Mouse (Mus musculus) limb, embryonic 10.5 days (tissue): ENCODE results near the gene Magi1. TPM values are rescaled to one million over a fixed set of nuclear protein-coding genes. Genes with fewer than 3 reads are reported as not detected.
A peak's percentile ranks its signal among the peaks of the same experiment; 100 is the strongest.

ENCODE experiments used
- DNase-seq: peaks from one replicate; pipeline ENCODE4 v3.0.0-alpha.2; 2017; ENCODE audit warnings: low spot score
- H3K27ac ChIP-seq: fragments of 300-500 bp; sonication (generic); 2 replicates; pipeline ENCODE4 v1.5.1; 2016; ENCODE audit warnings: mild to moderate bottlenecking
- H3K27me3 ChIP-seq: fragments of 300-500 bp; sonication (generic); 2 replicates; pipeline ENCODE4 v1.6.1; 2016; ENCODE audit warnings: low read depth, mild to moderate bottlenecking; ENCODE audit not compliant: poor library complexity, severe bottlenecking
- H3K36me3 ChIP-seq: fragments of 300-500 bp; sonication (generic); 2 replicates; pipeline ENCODE4 v1.6.1; 2016; ENCODE audit warnings: mild to moderate bottlenecking, moderate library complexity
- H3K4me1 ChIP-seq: fragments of 300-500 bp; sonication (generic); 2 replicates; pipeline ENCODE4 v1.6.1; 2016
- H3K4me3 ChIP-seq: fragments of 300-500 bp; sonication (generic); 2 replicates; pipeline ENCODE4 v1.5.1; 2016; ENCODE audit warnings: mild to moderate bottlenecking, moderate library complexity
- H3K9me3 ChIP-seq: fragments of 300-500 bp; sonication (generic); replicated peaks from 2 replicates; pipeline ENCODE4 v1.6.1; 2016; ENCODE audit warnings: mild to moderate bottlenecking
- WGBS: fragments of 180-500 bp; shearing (Covaris S2); methylation state at CpG from one replicate; pipeline ENCODE4 v1.1.7; 2016; 5-methylcytosine and 5-hydroxymethylcytosine counted together
- polyA plus RNA-seq: library from polyadenylated mRNA; unstranded; fragments of >200 nt; fragmentation: Nextera tagmentation; extraction: Ambion mirVana; gene quantifications from 2 replicates; pipeline ENCODE4 v1.2.1, GENCODE M21; 2016

The Magi1 gene
- polyA plus RNA-seq, 1 experiment from 2014 or later: 16.7 TPM

DNA sequence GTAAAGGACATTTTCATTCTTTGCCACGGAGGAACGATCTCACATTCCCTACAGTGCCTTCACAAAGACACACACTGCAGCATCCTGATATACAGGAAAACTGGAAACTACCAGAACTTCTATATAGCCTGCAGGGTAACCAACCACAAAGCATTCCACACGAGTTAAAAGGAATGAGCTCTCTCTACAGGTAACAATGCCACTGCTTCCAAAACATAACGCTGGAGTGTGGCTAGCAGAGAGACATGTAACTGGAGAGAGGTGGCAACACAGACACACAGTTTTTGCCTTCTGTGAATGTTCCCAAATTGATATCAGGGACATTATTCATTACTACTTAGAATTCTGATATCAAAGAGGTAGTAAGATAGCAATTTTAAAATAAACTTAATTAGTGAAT lies 564.2 kb downstream of the Magi1 start:
- Histone ChIP-seq H3K9me3 (no peaks in the 10 kb centered on the region), H3K36me3 (no peaks in the 10 kb centered on the region), H3K4me1 (peaks cover 40% of the 10 kb centered on the region), H3K27me3 (peaks cover 32% of the 10 kb centered on the region), H3K4me3 (no peak overlapping the region), H3K27ac (no peak overlapping the region)
- DNase-seq: no peak
- WGBS: 61% methylated on average over 4 of the region's 4 CpGs

GRCm38 (mm10) chr6:93718385-93718784 lies 565.3 kb downstream of the Magi1 start:
- no peak overlapping the region for H3K27ac ChIP-seq
- H3K9me3 ChIP-seq: no peaks in the 10 kb centered on the region
- H3K27me3 ChIP-seq: peaks cover 32% of the 10 kb centered on the region
- H3K4me1 ChIP-seq: peaks cover 40% of the 10 kb centered on the region
- no peaks in the 10 kb centered on the region for H3K36me3 ChIP-seq
- WGBS: 9% methylated on average over 5 of the region's 5 CpGs
- DNase-seq: peak; percentile 35
- H3K4me3 ChIP-seq: no peak overlapping the region; the same call in 1 of the 2 replicates

DNA sequence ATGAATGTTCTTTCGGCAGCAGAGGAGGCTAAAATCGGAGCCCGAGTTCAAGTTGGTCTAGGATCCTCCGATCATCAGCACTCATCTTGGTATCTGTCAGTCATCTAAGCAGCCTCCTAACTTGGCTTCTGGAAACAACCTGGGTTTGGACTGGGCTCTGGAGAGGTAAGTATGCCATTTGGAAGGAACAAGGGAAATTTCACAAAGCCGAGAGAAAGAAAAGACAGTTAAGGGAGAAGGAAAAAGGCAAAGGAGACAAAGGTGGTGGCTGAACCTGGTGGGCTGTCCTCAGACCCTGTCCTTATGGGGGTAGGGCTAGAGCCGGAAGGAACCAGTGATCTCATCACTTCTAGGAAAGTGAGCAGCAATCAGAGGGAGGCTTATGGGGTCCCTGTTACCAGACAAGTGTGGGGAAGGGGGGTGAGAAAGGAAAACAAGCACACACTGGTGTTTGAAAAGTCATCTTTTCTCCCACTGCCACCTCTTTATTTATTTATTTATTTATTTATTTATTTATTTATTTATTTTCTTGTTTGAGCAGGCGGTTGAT lies 565.8 kb downstream of the Magi1 start:
- no peak overlapping the region for H3K4me3 ChIP-seq
- H3K27me3 ChIP-seq: peaks cover 32% of the 10 kb centered on the region
- H3K4me1 ChIP-seq: peaks cover 40% of the 10 kb centered on the region
- 33% methylated on average over 7 of the region's 7 CpGs for WGBS
- H3K27ac ChIP-seq: no peak overlapping the region
- DNase-seq: no peak
- H3K9me3 ChIP-seq: no peaks in the 10 kb centered on the region
- no peaks in the 10 kb centered on the region for H3K36me3 ChIP-seq

- Histone ChIP-seq H3K9me3 (no peaks in the 10 kb centered on the region), H3K27me3 (peaks cover 32% of the 10 kb centered on the region), H3K36me3 (no peaks in the 10 kb centered on the region), H3K4me1 (peaks cover 40% of the 10 kb centered on the region), H3K4me3 (peak overlapping the region; percentile 20; the same call in 1 of the 2 replicates), H3K27ac (no peak overlapping the region)
- DNase-seq: peak; percentile 32
- WGBS: 14% methylated on average over 24 of the region's 24 CpGs
Measured at GRCm38 (mm10) chr6:93716686-93717625, 566.8 kb downstream of the Magi1 start.

- no peaks in the 10 kb centered on the region for H3K36me3 ChIP-seq
- WGBS: 33% methylated on average over 24 of the region's 24 CpGs
- H3K4me3 ChIP-seq: peak overlapping the region; percentile 38
- H3K27ac ChIP-seq: peak overlapping the region; percentile 64
- peaks cover 40% of the 10 kb centered on the region for H3K4me1 ChIP-seq
- no peaks in the 10 kb centered on the region for H3K9me3 ChIP-seq
- DNase-seq: peak; percentile 49
- H3K27me3 ChIP-seq: peaks cover 32% of the 10 kb centered on the region
Measured at GRCm38 (mm10) chr6:93715181-93716180, 568.2 kb downstream of the Magi1 start.

- 84% methylated on average over 5 of the region's 5 CpGs for WGBS
- peaks cover 4% of the 10 kb centered on the region; the same call in 1 of the 2 replicates for H3K36me3 ChIP-seq
- H3K4me1 ChIP-seq: peaks cover 19% of the 10 kb centered on the region
- no peak overlapping the region for H3K27ac ChIP-seq
- DNase-seq: no peak
- no peaks in the 10 kb centered on the region for H3K27me3 ChIP-seq
- no peak overlapping the region for H3K4me3 ChIP-seq
- H3K9me3 ChIP-seq: no peaks in the 10 kb centered on the region
Measured at GRCm38 (mm10) chr6:93704350-93704749, 579.4 kb downstream of the Magi1 start.

GRCm38 (mm10) chr6:93699436-93699835 lies 584.3 kb downstream of the Magi1 start:
- Histone ChIP-seq H3K4me3 (no peak overlapping the region), H3K9me3 (no peaks in the 10 kb centered on the region), H3K4me1 (peaks cover 19% of the 10 kb centered on the region), H3K27me3 (no peaks in the 10 kb centered on the region), H3K27ac (no peak overlapping the region), H3K36me3 (peaks cover 36% of the 10 kb centered on the region)
- WGBS: 88% methylated on average over 13 of the region's 13 CpGs
- no peak for DNase-seq

- Histone ChIP-seq H3K27me3 (no peaks in the 10 kb centered on the region), H3K9me3 (no peaks in the 10 kb centered on the region), H3K4me3 (no peak overlapping the region), H3K4me1 (peaks cover 19% of the 10 kb centered on the region), H3K36me3 (peaks cover 36% of the 10 kb centered on the region), H3K27ac (no peak overlapping the region)
- DNase-seq: no peak
- WGBS: 86% methylated on average over 5 of the region's 5 CpGs
Measured at GRCm38 (mm10) chr6:93697956-93698355, 585.8 kb downstream of the Magi1 start.

DNA sequence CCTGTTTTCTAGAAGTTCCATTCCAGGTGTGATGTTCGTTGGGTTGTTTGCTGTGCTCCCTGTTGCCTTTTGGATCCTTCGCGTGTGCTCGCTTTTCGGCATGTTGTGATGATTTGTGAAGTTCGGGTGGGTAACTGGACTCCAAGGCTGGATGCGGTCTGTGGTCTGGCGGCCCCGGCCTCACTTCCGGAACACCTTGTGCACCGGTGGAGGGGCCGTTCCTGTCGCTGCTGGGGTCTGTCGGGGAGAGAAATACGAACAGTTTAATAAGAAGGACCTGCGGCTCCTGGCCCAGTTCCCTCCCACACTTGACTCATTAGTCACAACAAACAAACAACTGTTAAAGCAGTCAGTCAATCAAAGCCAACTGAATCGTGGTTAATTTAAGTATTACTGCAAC lies 605.0 kb downstream of the Magi1 start:
- Histone ChIP-seq H3K36me3 (peaks cover 38% of the 10 kb centered on the region), H3K4me3 (no peak overlapping the region), H3K27ac (no peak overlapping the region), H3K27me3 (no peaks in the 10 kb centered on the region), H3K4me1 (no peaks in the 10 kb centered on the region), H3K9me3 (no peaks in the 10 kb centered on the region)
- WGBS: 69% methylated on average over 17 of the region's 17 CpGs
- no peak for DNase-seq

GRCm38 (mm10) chr6:93666731-93667130 lies 617.0 kb downstream of the Magi1 start:
- 25% methylated on average over 2 of the region's 2 CpGs for WGBS
- H3K4me1 ChIP-seq: peaks cover 29% of the 10 kb centered on the region
- H3K27ac ChIP-seq: no peak overlapping the region
- DNase-seq: peak; percentile 68
- H3K27me3 ChIP-seq: no peaks in the 10 kb centered on the region
- H3K36me3 ChIP-seq: no peaks in the 10 kb centered on the region
- no peaks in the 10 kb centered on the region for H3K9me3 ChIP-seq
- no peak overlapping the region for H3K4me3 ChIP-seq

DNA sequence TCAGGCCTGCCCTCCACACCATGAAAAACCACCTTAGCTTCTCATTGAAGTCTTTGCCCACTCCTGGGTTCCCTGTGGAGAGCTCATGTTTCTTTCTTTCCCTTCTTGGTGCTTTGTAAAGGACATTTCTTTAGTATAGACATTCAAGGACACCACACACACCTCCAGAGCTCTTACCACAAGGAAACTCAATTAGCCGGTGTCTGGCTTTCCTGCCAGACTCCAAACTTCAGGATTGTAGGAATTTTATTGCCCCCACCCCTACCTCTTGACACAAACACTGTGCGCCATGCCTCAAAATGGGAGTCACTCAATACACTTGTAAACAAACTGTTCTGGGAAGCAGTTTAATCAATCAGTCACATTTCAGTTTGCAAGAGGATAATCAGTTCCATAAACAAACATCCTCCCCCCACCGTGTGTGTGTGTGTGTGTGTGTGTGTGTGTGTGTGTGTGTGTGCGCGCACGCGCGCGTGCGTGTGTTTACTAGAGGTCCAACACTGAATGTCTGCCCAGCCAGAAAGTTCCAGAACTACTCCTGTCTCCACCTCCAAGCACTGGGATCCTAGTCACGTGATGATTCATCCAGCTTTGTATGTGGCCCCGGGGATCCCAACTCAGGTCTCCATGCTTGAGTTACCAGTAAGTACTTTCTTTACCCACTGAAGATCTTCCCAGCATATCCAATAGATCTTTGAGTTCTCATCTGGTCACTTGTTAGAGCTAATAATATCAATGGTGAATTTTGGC lies 618.5 kb downstream of the Magi1 start:
- H3K36me3 ChIP-seq: no peaks in the 10 kb centered on the region
- no peaks in the 10 kb centered on the region for H3K9me3 ChIP-seq
- WGBS: 87% methylated on average over 12 of the region's 12 CpGs
- no peaks in the 10 kb centered on the region for H3K27me3 ChIP-seq
- H3K4me1 ChIP-seq: peaks cover 37% of the 10 kb centered on the region
- no peak overlapping the region for H3K27ac ChIP-seq
- DNase-seq: no peak
- no peak overlapping the region for H3K4me3 ChIP-seq

- DNase-seq: no peak
- 57% methylated on average over 1 of the region's 1 CpGs for WGBS
- Histone ChIP-seq H3K9me3 (no peaks in the 10 kb centered on the region), H3K4me3 (no peak overlapping the region), H3K36me3 (no peaks in the 10 kb centered on the region), H3K27ac (no peak overlapping the region), H3K4me1 (peaks cover 23% of the 10 kb centered on the region), H3K27me3 (no peaks in the 10 kb centered on the region)
Measured at GRCm38 (mm10) chr6:93661139-93661538, 622.6 kb downstream of the Magi1 start.
